Comparison of ENCODE assay signal across 8 mouse cellular contexts in the genomic region with DNA sequence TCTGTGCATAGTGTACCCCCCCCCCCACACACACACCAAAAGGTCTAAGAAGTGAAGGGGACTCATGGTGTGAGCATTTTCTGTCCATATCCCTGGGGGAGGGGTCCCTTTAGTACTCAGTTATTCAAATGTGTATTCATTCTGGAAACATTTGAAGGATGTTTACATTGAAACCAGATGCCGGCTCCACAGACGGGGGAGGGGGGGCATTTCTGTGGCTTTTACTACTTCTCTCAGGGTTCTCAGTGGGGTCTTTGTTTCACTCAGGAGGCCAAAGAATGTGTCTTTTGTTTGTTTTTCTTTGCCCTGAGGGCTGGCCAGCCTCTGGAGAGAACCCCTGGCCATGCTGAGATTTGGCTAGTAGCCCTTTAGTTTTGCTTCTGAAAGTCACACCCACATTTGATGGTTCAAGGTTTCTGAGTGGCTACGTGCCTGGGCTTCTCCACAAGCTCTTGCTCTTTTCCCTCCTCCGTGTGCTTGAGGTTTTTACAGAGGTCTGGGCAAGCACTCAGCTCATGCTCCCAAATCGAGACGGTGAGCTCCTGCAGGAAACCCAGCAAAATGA. TPM values are rescaled to one million over a fixed set of nuclear protein-coding genes. Genes with fewer than 3 reads are reported as not detected.
DNase-seq lines count a peak whose midpoint lies in the region; ATAC-seq lines count a peak whose summit lies in the region.

No protein-coding gene starts in this region.

- no peak overlapping the region for H3K4me3 ChIP-seq in forebrain, embryonic 13.5 days
- H3K4me3 ChIP-seq in lung, embryonic 16.5 days (ENCODE audit: low read length): peak overlapping the region; percentile 20

- DNase-seq in kidney, postnatal 4 days: peak; percentile 29 to 57
- DNase-seq in kidney, adult 18-20 months: no peak
- DNase-seq in adipocyte (ENCODE audit: low spot score): peak; percentile 70
- no peak for DNase-seq in gastrocnemius, postnatal 25 days
- no peak for DNase-seq in gastrocnemius, postnatal 14 days
- DNase-seq in T-cell, adult 2 months (ENCODE audit: low spot score): no peak

- 0 out of 2 replicates have a peak overlapping the region, but pooled peaks have one; percentile 4 for H3K4me2 ChIP-seq in forebrain, embryonic 13.5 days
- peak overlapping the region; percentile 47 for H3K4me2 ChIP-seq in lung, embryonic 16.5 days (ENCODE audit: low read depth, low read length)

- H3K9me3 ChIP-seq in forebrain, embryonic 13.5 days (replicated peaks): no peaks in the 10 kb centered on the region
- H3K9me3 ChIP-seq in lung, embryonic 16.5 days (ENCODE audit: control insufficient read depth, low read length): no peaks in the 10 kb centered on the region

- peaks cover 9% of the 10 kb centered on the region for H3K4me1 ChIP-seq in forebrain, embryonic 13.5 days
- H3K4me1 ChIP-seq in lung, embryonic 16.5 days (replicated peaks; ENCODE audit: control insufficient read depth, insufficient read depth, low read length): peaks cover 12% of the 10 kb centered on the region

- ATAC-seq in forebrain, embryonic 13.5 days: peak; percentile 84
- peak; percentile 87 for ATAC-seq in lung, embryonic 16.5 days (ENCODE audit: low read depth)

- no peak overlapping the region for H3K27ac ChIP-seq in forebrain, embryonic 13.5 days
- peak overlapping the region; percentile 82 for H3K27ac ChIP-seq in lung, embryonic 16.5 days (ENCODE audit: low read length)

- no peaks in the 10 kb centered on the region for H3K36me3 ChIP-seq in forebrain, embryonic 13.5 days (ENCODE audit: poor library complexity, severe bottlenecking)
- no peaks in the 10 kb centered on the region for H3K36me3 ChIP-seq in lung, embryonic 16.5 days (ENCODE audit: control insufficient read depth, insufficient read depth, low read length)

- WGBS in forebrain, embryonic 13.5 days: 2% methylated on average over 6 of the region's 6 CpGs
- WGBS in lung, embryonic 16.5 days: 0% methylated on average over 6 of the region's 6 CpGs

- H3K9ac ChIP-seq in forebrain, embryonic 13.5 days: no peak overlapping the region
- no peak overlapping the region; the same call in 1 of the 2 replicates for H3K9ac ChIP-seq in lung, embryonic 16.5 days (ENCODE audit: low read length)

- intact Hi-C loops in gastrocnemius, postnatal 14 days (cut with DNase I; ENCODE audit: low total_unique reads): no loop called here

- H3K27me3 ChIP-seq in forebrain, embryonic 13.5 days: no peaks in the 10 kb centered on the region
- H3K27me3 ChIP-seq in lung, embryonic 16.5 days (ENCODE audit: control insufficient read depth, insufficient read depth, low read depth, low read length): no peaks in the 10 kb centered on the region

RNA-seq across cellular contexts. Expression of a gene that starts 24.2 kb away (rescaled TPM):
- 4.5 and 4.7 TPM in 2 replicates for polyA plus RNA-seq in forebrain, embryonic 13.5 days (2015; fragmentation: Nextera tagmentation; extraction: Ambion mirVana)
- polyA plus RNA-seq in lung, embryonic 16.5 days (2015; fragmentation: Nextera tagmentation; extraction: Ambion mirVana): 45.7 and 50.0 TPM in 2 replicates
- 1 to 10 TPM; 6.7 to 7.0 TPM for total RNA-seq in gastrocnemius, postnatal 25 days (2021)
- total RNA-seq in gastrocnemius, postnatal 14 days (2021): 10 to 100 TPM in 1 of 2 experiments, 1 to 10 TPM in 1; 8.8 to 10.9 TPM

Comparison
In these comparisons a context has a peak if more than half of its experiments do, and no peak if none do; other contexts are left out.
1. DNase-seq: peak in kidney, postnatal 4 days (2 of 2) and adipocyte (single experiment); none in kidney, adult 18-20 months (single experiment), gastrocnemius, postnatal 25 days (single experiment), gastrocnemius, postnatal 14 days (single experiment) and T-cell, adult 2 months (single experiment).